Mouse (Mus musculus) mesoderm, embryonic 11.5 days (tissue): ENCODE measurements at regions not wholly inside any gene's neighbourhood (a gene's known extent, or its start where the extent isn't known, plus 50 kb on each side); places are given as distances from the start of the nearest gene placed in this dataset.

Experiments
- DNase-seq: peaks from one replicate; pipeline ENCODE4 v3.0.0-alpha.2; 2012; ENCODE audit warnings: low read depth, low spot score

- DNase-seq: no peak
Measured at GRCm38 (mm10) chr13:39351606-39352005, 390.9 kb upstream of the Slc35b3 start.

- peak; percentile 20 for DNase-seq
Measured at GRCm38 (mm10) chr13:39350668-39351067, 390.0 kb upstream of the Slc35b3 start.

GRCm38 (mm10) chr13:39347761-39348160 lies 387.1 kb upstream of the Slc35b3 start:
- DNase-seq: no peak

- no peak for DNase-seq
Measured at GRCm38 (mm10) chr13:39334874-39335273, 374.2 kb upstream of the Slc35b3 start.

- DNase-seq: no peak
Measured at GRCm38 (mm10) chr13:39329794-39330193, 369.1 kb upstream of the Slc35b3 start.

GRCm38 (mm10) chr13:39326176-39326575 lies 365.5 kb upstream of the Slc35b3 start:
- no peak for DNase-seq

- DNase-seq: no peak
Measured at GRCm38 (mm10) chr13:39321111-39321510, 360.4 kb upstream of the Slc35b3 start.

GRCm38 (mm10) chr13:39309758-39310157 lies 349.1 kb upstream of the Slc35b3 start:
- DNase-seq: no peak

- no peak for DNase-seq
Measured at GRCm38 (mm10) chr13:39307845-39308244, 347.2 kb upstream of the Slc35b3 start.

- DNase-seq: no peak
Measured at GRCm38 (mm10) chr13:39306851-39307250, 346.2 kb upstream of the Slc35b3 start.

GRCm38 (mm10) chr13:39297129-39297528 lies 336.5 kb upstream of the Slc35b3 start:
- no peak for DNase-seq

- DNase-seq: no peak
Measured at GRCm38 (mm10) chr13:39290216-39290960, 329.7 kb upstream of the Slc35b3 start.

GRCm38 (mm10) chr13:39282272-39282671 lies 321.6 kb upstream of the Slc35b3 start:
- DNase-seq: no peak

GRCm38 (mm10) chr13:39278101-39278500 lies 317.4 kb upstream of the Slc35b3 start:
- no peak for DNase-seq

- no peak for DNase-seq
Measured at GRCm38 (mm10) chr13:39266024-39266423, 305.3 kb upstream of the Slc35b3 start.

GRCm38 (mm10) chr13:39256708-39257107 lies 296.0 kb upstream of the Slc35b3 start:
- peak; percentile 39 for DNase-seq

- no peak for DNase-seq
Measured at GRCm38 (mm10) chr13:39255338-39255737, 294.7 kb upstream of the Slc35b3 start.

GRCm38 (mm10) chr13:39252591-39252990 lies 291.9 kb upstream of the Slc35b3 start:
- no peak for DNase-seq

- DNase-seq: no peak
Measured at GRCm38 (mm10) chr13:39250096-39250495, 289.4 kb upstream of the Slc35b3 start.

- no peak for DNase-seq
Measured at GRCm38 (mm10) chr13:39226829-39227228, 266.2 kb upstream of the Slc35b3 start.

GRCm38 (mm10) chr13:39225651-39226050 lies 265.0 kb upstream of the Slc35b3 start:
- no peak for DNase-seq

- no peak for DNase-seq
Measured at GRCm38 (mm10) chr13:39211076-39211475, 250.4 kb upstream of the Slc35b3 start.

- DNase-seq: peak; percentile 15
Measured at GRCm38 (mm10) chr13:39183715-39184179, 223.1 kb upstream of the Slc35b3 start.

GRCm38 (mm10) chr13:39161980-39162379 lies 201.3 kb upstream of the Slc35b3 start:
- DNase-seq: peak; percentile 4
